Mouse (Mus musculus): Measurements from ENCODE around the gene Aldh4a1.

GRCm38 (mm10) chr4:139624706-139625105 lies 2.0 kb downstream of the Aldh4a1 start:
- TF ChIP-seq CTCF (IDR thresholded peaks at IDR 0.05; ENCODE audit: low read depth) (no peak), EP300 (optimal IDR thresholded peaks at IDR 0.05) (no peak)
